In genomic region chr10:49154134-49154533, GRCm38 (mm10) we compare ENCODE assay signal across 28 mouse cellular contexts.
"Had no signal": no experiment of that assay in that cellular context is flagged by ENCODE, and none has a peak within 500 bp of the region (broad histone marks: within the 10 kb centered on the region; RNA-seq: fewer than 3 reads in every experiment).

No protein-coding gene starts in this region.

- H3K4me2 ChIP-seq: embryonic facial prominence, embryonic 12.5 days; embryonic facial prominence, embryonic 13.5 days; embryonic facial prominence, embryonic 15.5 days; forebrain, embryonic 12.5 days; forebrain, embryonic 13.5 days; forebrain, embryonic 15.5 days had no signal

- H3K9ac ChIP-seq: embryonic facial prominence, embryonic 12.5 days; embryonic facial prominence, embryonic 13.5 days; embryonic facial prominence, embryonic 15.5 days; forebrain, embryonic 12.5 days; forebrain, embryonic 13.5 days; forebrain, embryonic 15.5 days; forebrain, postnatal 0 days had no signal

- H3K36me3 ChIP-seq: embryonic facial prominence, embryonic 10.5 days; embryonic facial prominence, embryonic 12.5 days; embryonic facial prominence, embryonic 13.5 days; embryonic facial prominence, embryonic 15.5 days; forebrain, embryonic 10.5 days; forebrain, embryonic 12.5 days; forebrain, embryonic 15.5 days had no signal

- DNase-seq: cerebellum, adult 2 months; cerebellum, adult 8-10 months; cerebellum, adult 9-10 months; cerebellum, adult 9-11 months; cerebellum, postnatal 10 days; cerebellum, postnatal 14 days; cerebellum, postnatal 25 days; cerebellum, postnatal 36 days; embryo, embryonic 11 days; forebrain, postnatal 0 days; gastrocnemius, adult 2 months; gastrocnemius, postnatal 10 days; gastrocnemius, postnatal 14 days; gastrocnemius, postnatal 25 days; gastrocnemius, postnatal 36 days; heart, adult 11 months; heart, adult 18-20 months had no signal

- H3K27me3 ChIP-seq: embryonic facial prominence, embryonic 12.5 days; embryonic facial prominence, embryonic 13.5 days; embryonic facial prominence, embryonic 15.5 days; forebrain, embryonic 12.5 days; forebrain, embryonic 13.5 days; forebrain, embryonic 15.5 days had no signal

- H3K4me3 ChIP-seq: embryonic facial prominence, embryonic 10.5 days; embryonic facial prominence, embryonic 12.5 days; embryonic facial prominence, embryonic 13.5 days; embryonic facial prominence, embryonic 15.5 days; erythroblast, embryonic 14.5 days; forebrain, embryonic 10.5 days; forebrain, embryonic 12.5 days; forebrain, embryonic 13.5 days; forebrain, embryonic 15.5 days; gastrocnemius, adult 2 months had no signal

- H3K27ac ChIP-seq: embryonic facial prominence, embryonic 10.5 days; embryonic facial prominence, embryonic 12.5 days; embryonic facial prominence, embryonic 13.5 days; embryonic facial prominence, embryonic 15.5 days; forebrain, embryonic 10.5 days; forebrain, embryonic 12.5 days; forebrain, embryonic 13.5 days; forebrain, embryonic 15.5 days; gastrocnemius, adult 2 months had no signal

- H3K9me3 ChIP-seq: embryonic facial prominence, embryonic 10.5 days; embryonic facial prominence, embryonic 12.5 days; embryonic facial prominence, embryonic 13.5 days; embryonic facial prominence, embryonic 15.5 days; forebrain, embryonic 10.5 days; forebrain, embryonic 12.5 days; forebrain, embryonic 13.5 days; forebrain, embryonic 15.5 days had no signal

- ATAC-seq: forebrain, embryonic 13.5 days; forebrain, embryonic 14.5 days; forebrain, embryonic 15.5 days; forebrain, embryonic 16.5 days; forebrain, postnatal 0 days had no signal

- H3K4me1 ChIP-seq: embryonic facial prominence, embryonic 10.5 days; embryonic facial prominence, embryonic 12.5 days; embryonic facial prominence, embryonic 13.5 days; embryonic facial prominence, embryonic 15.5 days; forebrain, embryonic 10.5 days; forebrain, embryonic 12.5 days; forebrain, embryonic 13.5 days; forebrain, embryonic 15.5 days had no signal
